Mouse (Mus musculus): ENCODE results near the gene Setx. TPM values are rescaled to one million over a fixed set of nuclear protein-coding genes. Genes with fewer than 3 reads are reported as not detected.
A peak's percentile ranks its signal among the peaks of the same experiment; 100 is the strongest.

The Setx gene
- polyA plus RNA-seq, 1 experiment from 2014 or later, result 19.8 TPM

- Histone ChIP-seq H3K27me3 (peaks cover 49% of the 10 kb centered on the region), H3K9me3 (no peaks in the 10 kb centered on the region), H3K36me3 (no peaks in the 10 kb centered on the region), H3K4me2 (replicated peaks) (no peak overlapping the region), H3K27ac (replicated peaks) (no peak overlapping the region), H3K4me1 (peaks cover 15% of the 10 kb centered on the region), H3K4me3 (no peak overlapping the region), H3K9ac (replicated peaks) (no peak overlapping the region)
- 75% methylated on average over 5 of the region's 5 CpGs for WGBS
- ATAC-seq (ENCODE audit: low FRiP score, low read depth), result no peak
Measured at GRCm38 (mm10) chr2:29198446-29198845, 74.5 kb downstream of the Setx start.

DNA sequence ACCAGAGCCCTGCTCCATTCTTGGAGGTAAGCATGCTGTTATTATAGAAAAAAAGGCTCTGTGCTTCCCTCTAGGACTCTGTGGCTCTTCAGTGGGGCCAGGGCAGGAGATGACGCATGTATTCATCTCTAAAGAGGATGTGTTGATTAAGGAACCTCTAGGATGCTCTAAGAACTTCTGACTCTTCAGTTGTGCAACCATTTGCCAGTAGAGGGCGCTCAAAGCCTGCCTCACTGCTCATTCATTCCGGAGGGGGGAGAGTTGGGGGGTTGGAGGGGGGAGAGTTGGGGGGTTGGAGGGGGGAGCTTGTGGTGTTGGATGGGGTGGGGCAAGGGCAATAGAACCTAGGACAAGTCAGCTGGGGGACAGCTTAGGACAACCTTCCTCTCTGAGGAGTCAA, 75.9 kb downstream of the Setx start:
- no peak for ATAC-seq (ENCODE audit: low FRiP score, low read depth)
- H3K4me2 ChIP-seq (replicated peaks), result no peak overlapping the region
- H3K9me3 ChIP-seq, result no peaks in the 10 kb centered on the region
- H3K4me1 ChIP-seq, result peaks cover 9% of the 10 kb centered on the region
- H3K9ac ChIP-seq (replicated peaks), result no peak overlapping the region
- no peak overlapping the region for H3K27ac ChIP-seq (replicated peaks)
- peaks cover 52% of the 10 kb centered on the region for H3K27me3 ChIP-seq
- WGBS, result 7% methylated on average over 3 of the region's 3 CpGs
- H3K4me3 ChIP-seq, result no peak overlapping the region
- H3K36me3 ChIP-seq, result no peaks in the 10 kb centered on the region

GRCm38 (mm10) chr2:29201223-29201955, 77.4 kb downstream of the Setx start:
- Histone ChIP-seq H3K4me1 (no peaks in the 10 kb centered on the region), H3K36me3 (no peaks in the 10 kb centered on the region), H3K4me2 (replicated peaks) (no peak overlapping the region), H3K4me3 (no peak overlapping the region), H3K27ac (replicated peaks) (peak overlapping the region; percentile 5), H3K9me3 (no peaks in the 10 kb centered on the region), H3K9ac (replicated peaks) (no peak overlapping the region), H3K27me3 (peaks cover 37% of the 10 kb centered on the region)
- ATAC-seq (ENCODE audit: low FRiP score, low read depth), result no peak
- 52% methylated on average over 11 of the region's 11 CpGs for WGBS

- Histone ChIP-seq H3K27me3 (peaks cover 11% of the 10 kb centered on the region; the same call in 1 of the 2 replicates), H3K4me3 (no peak overlapping the region), H3K9ac (replicated peaks) (no peak overlapping the region), H3K27ac (replicated peaks) (no peak overlapping the region), H3K9me3 (no peaks in the 10 kb centered on the region), H3K4me1 (no peaks in the 10 kb centered on the region), H3K4me2 (replicated peaks) (no peak overlapping the region), H3K36me3 (no peaks in the 10 kb centered on the region)
- no peak for ATAC-seq (ENCODE audit: low FRiP score, low read depth)
- 22% methylated on average over 8 of the region's 8 CpGs for WGBS
Measured at GRCm38 (mm10) chr2:29206156-29206555, 82.2 kb downstream of the Setx start.

DNA sequence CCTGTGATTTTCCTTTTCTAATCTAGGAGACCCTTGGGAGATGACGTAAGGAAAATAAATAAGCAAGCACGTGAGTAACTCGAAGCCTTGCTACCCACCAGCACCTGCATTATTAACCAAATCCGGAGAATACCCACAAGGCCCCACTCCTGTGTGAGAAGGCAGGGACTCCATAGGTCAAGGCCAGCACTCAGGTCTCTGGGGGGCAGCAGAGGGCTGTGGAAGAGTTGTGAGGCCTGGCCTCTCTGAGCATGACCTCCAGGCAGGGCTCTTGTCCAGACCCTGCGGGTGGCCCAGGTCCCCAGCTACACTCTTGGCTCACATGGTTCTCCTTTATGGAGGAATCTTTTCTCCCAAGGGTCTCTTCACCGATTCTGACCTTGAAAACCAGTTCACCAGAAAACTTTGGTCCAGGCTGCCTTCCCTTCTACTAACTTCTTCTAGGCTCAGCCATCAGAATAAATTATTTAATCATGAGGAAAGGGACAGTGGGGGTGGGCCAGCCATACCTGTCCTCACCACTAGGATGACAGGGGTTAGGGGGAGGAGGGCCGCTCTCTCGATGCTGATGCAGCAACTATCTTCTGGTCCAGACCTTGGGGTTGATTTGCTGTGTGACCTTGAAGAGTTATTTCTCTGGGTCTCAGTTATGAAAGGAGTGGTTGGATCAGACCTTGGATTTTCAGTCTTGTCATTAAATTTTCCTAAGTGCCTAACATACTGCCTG, 92.5 kb downstream of the Setx start:
- H3K9me3 ChIP-seq, result no peaks in the 10 kb centered on the region
- H3K4me3 ChIP-seq, result no peak overlapping the region
- no peak overlapping the region for H3K4me2 ChIP-seq (replicated peaks)
- H3K4me1 ChIP-seq, result no peaks in the 10 kb centered on the region
- no peaks in the 10 kb centered on the region for H3K36me3 ChIP-seq
- no peak overlapping the region for H3K27ac ChIP-seq (replicated peaks)
- ATAC-seq (ENCODE audit: low FRiP score, low read depth), result no peak
- no peaks in the 10 kb centered on the region for H3K27me3 ChIP-seq
- WGBS, result 46% methylated on average over 8 of the region's 8 CpGs
- H3K9ac ChIP-seq (replicated peaks), result no peak overlapping the region

GRCm38 (mm10) chr2:29217042-29217441, 93.1 kb downstream of the Setx start:
- 91% methylated on average over 5 of the region's 5 CpGs for WGBS
- H3K27ac ChIP-seq (replicated peaks), result no peak overlapping the region
- no peak overlapping the region for H3K4me3 ChIP-seq
- H3K9me3 ChIP-seq, result no peaks in the 10 kb centered on the region
- H3K4me2 ChIP-seq (replicated peaks), result no peak overlapping the region
- H3K27me3 ChIP-seq, result no peaks in the 10 kb centered on the region
- no peak for ATAC-seq (ENCODE audit: low FRiP score, low read depth)
- no peaks in the 10 kb centered on the region for H3K36me3 ChIP-seq
- no peak overlapping the region for H3K9ac ChIP-seq (replicated peaks)
- no peaks in the 10 kb centered on the region for H3K4me1 ChIP-seq

GRCm38 (mm10) chr2:29217897-29218296, 93.9 kb downstream of the Setx start:
- Histone ChIP-seq H3K4me2 (replicated peaks) (no peak overlapping the region), H3K27ac (replicated peaks) (no peak overlapping the region), H3K4me3 (no peak overlapping the region), H3K36me3 (no peaks in the 10 kb centered on the region), H3K9ac (replicated peaks) (no peak overlapping the region), H3K27me3 (no peaks in the 10 kb centered on the region), H3K4me1 (peaks cover 7% of the 10 kb centered on the region), H3K9me3 (no peaks in the 10 kb centered on the region)
- WGBS, result 74% methylated on average over 10 of the region's 10 CpGs
- no peak for ATAC-seq (ENCODE audit: low FRiP score, low read depth)

DNA sequence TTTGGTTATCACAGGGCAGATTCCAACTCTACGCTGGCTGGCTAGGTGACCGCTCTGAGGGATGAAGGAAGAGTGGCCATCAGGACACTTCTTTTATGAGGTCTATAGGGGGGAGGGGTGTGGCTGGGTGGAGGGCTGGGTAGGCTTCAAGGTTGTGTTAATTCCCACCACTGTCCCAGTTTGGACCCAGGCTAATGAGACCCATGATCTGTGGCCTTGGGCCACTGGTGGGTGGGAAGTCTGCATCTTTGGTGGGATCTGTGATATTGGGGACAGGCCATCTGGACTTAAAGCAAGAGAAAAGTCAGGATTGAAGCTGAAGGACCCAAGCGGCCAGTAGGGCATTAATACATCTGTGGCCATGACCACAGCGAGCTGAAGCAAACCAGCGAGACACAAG, 94.8 kb downstream of the Setx start:
- Histone ChIP-seq H3K9ac (replicated peaks) (no peak overlapping the region), H3K27me3 (no peaks in the 10 kb centered on the region), H3K4me2 (replicated peaks) (no peak overlapping the region), H3K9me3 (no peaks in the 10 kb centered on the region), H3K27ac (replicated peaks) (no peak overlapping the region), H3K4me3 (no peak overlapping the region), H3K36me3 (no peaks in the 10 kb centered on the region), H3K4me1 (peaks cover 7% of the 10 kb centered on the region)
- WGBS, result 92% methylated on average over 5 of the region's 5 CpGs
- no peak for ATAC-seq (ENCODE audit: low FRiP score, low read depth)

- no peak overlapping the region for H3K4me3 ChIP-seq
- H3K27me3 ChIP-seq, result no peaks in the 10 kb centered on the region
- H3K36me3 ChIP-seq, result no peaks in the 10 kb centered on the region
- H3K9ac ChIP-seq (replicated peaks), result no peak overlapping the region
- 3% methylated on average over 4 of the region's 4 CpGs for WGBS
- ATAC-seq (ENCODE audit: low FRiP score, low read depth), result no peak
- H3K4me1 ChIP-seq, result peaks cover 10% of the 10 kb centered on the region
- no peaks in the 10 kb centered on the region for H3K9me3 ChIP-seq
- no peak overlapping the region; the same call in 1 of the 2 replicates for H3K27ac ChIP-seq (replicated peaks)
- H3K4me2 ChIP-seq (replicated peaks), result no peak overlapping the region
Measured at GRCm38 (mm10) chr2:29222302-29222701, 98.3 kb downstream of the Setx start.

- no peak overlapping the region for H3K9ac ChIP-seq (replicated peaks)
- WGBS, result 36% methylated on average over 7 of the region's 7 CpGs
- H3K36me3 ChIP-seq, result no peaks in the 10 kb centered on the region
- no peak overlapping the region for H3K27ac ChIP-seq (replicated peaks)
- ATAC-seq (ENCODE audit: low FRiP score, low read depth), result no peak
- peaks cover 10% of the 10 kb centered on the region for H3K4me1 ChIP-seq
- H3K4me2 ChIP-seq (replicated peaks), result no peak overlapping the region
- no peak overlapping the region for H3K4me3 ChIP-seq
- H3K9me3 ChIP-seq, result no peaks in the 10 kb centered on the region
- no peaks in the 10 kb centered on the region for H3K27me3 ChIP-seq
Measured at GRCm38 (mm10) chr2:29223591-29224262, 99.7 kb downstream of the Setx start.

DNA sequence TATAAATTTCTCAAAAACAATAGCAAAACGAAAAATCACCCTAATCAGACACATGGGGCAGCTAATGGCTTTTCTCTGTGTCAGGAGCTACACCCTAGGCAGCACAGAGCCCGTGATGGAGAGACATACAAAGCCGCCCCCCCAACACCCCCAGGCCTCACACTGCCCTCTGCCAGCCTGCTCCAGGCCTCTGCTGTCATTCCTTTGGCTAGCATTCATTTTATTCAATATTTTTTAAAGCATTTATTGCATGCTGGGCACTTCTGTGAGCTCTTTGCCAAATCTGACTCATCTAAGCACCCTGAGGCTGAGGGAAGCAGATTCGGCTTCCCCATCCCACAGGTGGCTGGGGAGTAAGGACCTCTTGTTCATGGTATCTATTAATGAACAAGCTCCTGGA, 102.7 kb downstream of the Setx start:
- 75% methylated on average over 4 of the region's 4 CpGs for WGBS
- Histone ChIP-seq H3K4me2 (replicated peaks) (no peak overlapping the region), H3K4me3 (no peak overlapping the region), H3K4me1 (peaks cover 10% of the 10 kb centered on the region), H3K36me3 (no peaks in the 10 kb centered on the region), H3K9ac (replicated peaks) (no peak overlapping the region), H3K27ac (replicated peaks) (no peak overlapping the region), H3K27me3 (no peaks in the 10 kb centered on the region), H3K9me3 (no peaks in the 10 kb centered on the region)
- no peak for ATAC-seq (ENCODE audit: low FRiP score, low read depth)

DNA sequence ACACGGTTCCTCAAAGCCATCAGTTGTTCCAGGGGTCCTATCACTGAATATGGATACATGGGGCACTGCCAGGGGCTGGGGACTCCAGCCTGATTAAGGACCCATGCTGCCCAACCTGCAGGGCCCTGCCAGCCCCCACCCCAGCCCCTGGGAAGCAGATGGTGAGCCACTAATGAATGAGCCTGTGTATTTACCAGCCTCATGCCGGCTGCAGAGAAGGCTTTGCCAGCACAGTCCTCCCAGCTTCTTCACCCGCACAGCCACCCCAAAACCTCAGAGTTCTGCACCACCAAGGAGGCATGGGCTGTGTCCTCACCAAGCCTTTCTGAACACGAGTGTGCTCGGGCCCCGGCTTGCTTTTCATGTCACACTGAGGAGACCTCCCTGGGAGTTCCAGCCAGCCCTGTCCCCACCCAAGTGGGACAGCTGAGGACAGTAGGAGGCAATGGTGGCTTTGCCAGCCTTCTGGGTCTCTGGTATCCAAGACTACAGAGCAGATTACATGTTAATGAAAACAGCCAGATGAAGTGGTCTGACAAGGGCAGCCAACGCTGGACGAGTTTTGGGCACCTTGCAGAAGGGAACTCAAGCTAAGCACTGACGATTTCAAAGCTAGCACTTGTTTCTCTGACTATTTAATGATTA, 106.3 kb downstream of the Setx start:
- Histone ChIP-seq H3K27me3 (no peaks in the 10 kb centered on the region), H3K27ac (replicated peaks) (0 out of 2 replicates have a peak overlapping the region, but pooled peaks have one; percentile 32), H3K36me3 (no peaks in the 10 kb centered on the region), H3K4me1 (no peaks in the 10 kb centered on the region), H3K4me2 (replicated peaks) (no peak overlapping the region), H3K9ac (replicated peaks) (no peak overlapping the region), H3K4me3 (no peak overlapping the region), H3K9me3 (no peaks in the 10 kb centered on the region)
- ATAC-seq (ENCODE audit: low FRiP score, low read depth), result no peak
- WGBS, result 61% methylated on average over 9 of the region's 9 CpGs

All from midbrain, embryonic 12.5 days (tissue).